Mouse (Mus musculus) erythroblast, embryonic 14.5 days (primary cell): ENCODE data around the gene Trmt44. TPM values are rescaled to one million over a fixed set of nuclear protein-coding genes. Genes with fewer than 3 reads are reported as not detected.

Experiments
- H3K27me3 ChIP-seq: 2 replicates; pipeline ENCODE4 v1.6.1; 2012; ENCODE audit warnings: inconsistent platforms; ENCODE audit not compliant: control insufficient read depth
- H3K36me3 ChIP-seq: 2 replicates; pipeline ENCODE4 v1.6.1; 2012; ENCODE audit warnings: mild to moderate bottlenecking, inconsistent platforms; ENCODE audit not compliant: control insufficient read depth
- H3K4me1 ChIP-seq: 2 replicates; pipeline ENCODE4 v1.6.1; 2012; ENCODE audit warnings: inconsistent platforms; ENCODE audit not compliant: control insufficient read depth
- H3K4me3 ChIP-seq: replicated peaks from 2 replicates; pipeline ENCODE3; 2012; ENCODE audit warnings: moderate library complexity, mild to moderate bottlenecking, inconsistent platforms
- H3K9me3 ChIP-seq: 2 replicates; pipeline ENCODE4 v1.6.1; 2012; ENCODE audit warnings: low read length, inconsistent platforms, mixed read lengths; ENCODE audit not compliant: control insufficient read depth
- GATA1 ChIP-seq: IDR thresholded peaks from 2 replicates; pipeline ENCODE4 v1.6.1; 2012; ENCODE audit warnings: low read length, inconsistent platforms, mixed read lengths
- TAL1 ChIP-seq: IDR thresholded peaks from 3 replicates; pipeline ENCODE4 v1.6.1; 2012; ENCODE audit warnings: low read length, inconsistent platforms, mixed read lengths
- polyA plus RNA-seq: library from polyadenylated mRNA; stranded (reverse); fragments of >175 nt; gene quantifications from 2 replicates; pipeline ENCODE4 v1.2.3, GENCODE M21; 2012

The Trmt44 gene
- polyA plus RNA-seq, 1 experiment = 0.04 TPM

DNA sequence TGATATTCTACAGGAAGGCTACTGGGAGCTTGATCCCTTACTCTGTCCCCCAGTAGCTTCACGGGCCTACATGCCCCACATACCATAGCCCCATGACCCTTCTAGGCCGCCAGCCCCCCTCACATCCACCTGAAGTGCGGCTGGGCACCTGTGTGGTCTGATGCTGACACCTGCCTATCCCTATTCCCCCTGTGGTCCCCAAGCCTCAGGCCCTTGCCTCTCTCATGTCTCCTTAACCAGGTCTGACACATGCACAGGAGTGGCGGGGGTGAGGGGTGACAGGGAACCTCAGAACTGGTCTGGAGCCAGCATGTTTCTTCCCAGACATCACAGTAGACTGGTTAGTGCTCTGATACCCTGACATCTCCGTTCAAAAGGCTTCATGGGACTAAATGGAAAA is 33.7 kb upstream of the Trmt44 start:
- H3K4me1 ChIP-seq = no peaks in the 10 kb centered on the region
- TF ChIP-seq TAL1 (no peak), GATA1 (no peak)
- no peaks in the 10 kb centered on the region for H3K9me3 ChIP-seq
- no peaks in the 10 kb centered on the region for H3K36me3 ChIP-seq
- H3K4me3 ChIP-seq = no peak overlapping the region
- no peaks in the 10 kb centered on the region for H3K27me3 ChIP-seq

DNA sequence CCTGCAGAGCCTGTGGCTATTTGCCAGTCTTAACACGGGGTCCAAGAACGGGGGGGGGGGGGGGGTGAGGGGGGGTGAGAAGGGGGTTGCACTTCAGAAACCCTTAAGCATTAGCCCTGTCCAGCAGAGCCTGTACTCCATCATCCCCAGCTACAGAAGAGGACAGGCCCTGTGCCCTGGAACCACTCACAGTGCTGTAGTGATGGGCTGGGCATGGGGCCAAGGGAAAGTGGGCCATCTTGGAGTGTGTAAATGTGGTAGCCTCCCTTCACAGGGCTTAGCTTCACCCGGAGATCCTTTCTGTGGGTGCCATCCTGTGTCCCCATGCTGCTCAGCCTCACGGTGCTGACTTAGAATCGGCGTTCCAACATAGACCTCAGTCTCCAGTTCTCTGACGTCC is 32.9 kb upstream of the Trmt44 start:
- Histone ChIP-seq H3K36me3 (no peaks in the 10 kb centered on the region), H3K4me3 (no peak overlapping the region), H3K4me1 (no peaks in the 10 kb centered on the region), H3K27me3 (no peaks in the 10 kb centered on the region), H3K9me3 (no peaks in the 10 kb centered on the region)
- TF ChIP-seq GATA1 (no peak), TAL1 (no peak)

DNA sequence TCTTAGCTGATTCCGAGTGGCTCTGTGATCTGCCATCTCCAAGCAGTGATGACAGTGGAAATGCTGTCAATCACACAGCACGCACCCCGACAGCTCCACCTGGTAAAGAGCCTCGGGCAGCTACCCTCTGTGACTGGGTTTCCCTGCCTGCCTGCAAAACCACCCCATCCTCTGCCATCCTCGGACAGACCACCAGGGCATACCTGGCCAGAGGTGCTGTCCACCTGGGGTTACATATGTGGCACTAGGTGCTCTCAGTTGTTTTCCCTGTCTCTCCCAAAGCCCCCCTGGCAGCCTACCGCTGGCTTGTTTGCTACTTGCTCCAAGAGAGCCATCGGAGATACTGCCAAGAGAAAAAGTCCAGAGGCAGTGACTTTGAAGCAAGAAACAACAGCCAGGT is 31.9 kb upstream of the Trmt44 start:
- H3K36me3 ChIP-seq = peaks cover 3% of the 10 kb centered on the region; the same call in 1 of the 2 replicates
- H3K9me3 ChIP-seq = no peaks in the 10 kb centered on the region
- H3K4me3 ChIP-seq = no peak overlapping the region
- no peaks in the 10 kb centered on the region for H3K27me3 ChIP-seq
- TF ChIP-seq GATA1 (no peak), TAL1 (no peak)
- no peaks in the 10 kb centered on the region for H3K4me1 ChIP-seq

- Histone ChIP-seq H3K36me3 (peaks cover 4% of the 10 kb centered on the region), H3K4me3 (no peak overlapping the region), H3K4me1 (no peaks in the 10 kb centered on the region), H3K9me3 (no peaks in the 10 kb centered on the region), H3K27me3 (no peaks in the 10 kb centered on the region)
- TF ChIP-seq GATA1 (no peak), TAL1 (no peak)
Measured at GRCm38 (mm10) chr5:35605355-35605754, 30.5 kb upstream of the Trmt44 start.

- peaks cover 9% of the 10 kb centered on the region for H3K36me3 ChIP-seq
- no peak for TF ChIP-seq GATA1
- no peak for TF ChIP-seq TAL1
- no peak overlapping the region for H3K4me3 ChIP-seq
- no peaks in the 10 kb centered on the region for H3K27me3 ChIP-seq
- H3K4me1 ChIP-seq = no peaks in the 10 kb centered on the region
- H3K9me3 ChIP-seq = peaks cover 10% of the 10 kb centered on the region
Measured at GRCm38 (mm10) chr5:35601526-35601925, 26.7 kb upstream of the Trmt44 start.

DNA sequence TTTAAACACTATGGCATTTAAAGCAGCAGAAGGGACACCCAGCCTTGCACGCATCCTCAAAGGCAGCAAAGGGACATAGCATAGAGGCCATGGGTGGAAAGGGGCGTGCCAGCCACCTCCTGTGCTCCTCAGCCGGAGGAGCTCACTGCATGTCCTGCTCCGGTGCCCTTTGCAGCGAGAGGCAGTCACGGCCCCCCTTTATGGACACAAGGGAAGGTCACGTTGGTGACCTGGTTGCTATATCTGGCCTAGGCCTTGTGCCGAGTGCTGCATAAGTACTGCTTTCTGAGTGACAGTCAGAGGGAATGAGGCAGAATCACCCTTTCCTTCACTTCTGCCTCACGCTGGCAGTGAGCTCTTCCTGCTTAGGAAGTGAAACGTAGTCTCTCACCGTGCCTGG is 25.4 kb upstream of the Trmt44 start:
- H3K4me3 ChIP-seq = no peak overlapping the region
- H3K9me3 ChIP-seq = peaks cover 10% of the 10 kb centered on the region
- peaks cover 9% of the 10 kb centered on the region for H3K36me3 ChIP-seq
- no peaks in the 10 kb centered on the region for H3K27me3 ChIP-seq
- no peaks in the 10 kb centered on the region for H3K4me1 ChIP-seq
- no peak for TF ChIP-seq GATA1

GRCm38 (mm10) chr5:35596169-35597160 is 21.6 kb upstream of the Trmt44 start:
- H3K9me3 ChIP-seq = peaks cover 10% of the 10 kb centered on the region
- no peaks in the 10 kb centered on the region for H3K4me1 ChIP-seq
- H3K4me3 ChIP-seq = no peak overlapping the region
- no peak for TF ChIP-seq TAL1
- no peak for TF ChIP-seq GATA1
- no peaks in the 10 kb centered on the region for H3K27me3 ChIP-seq
- peaks cover 12% of the 10 kb centered on the region for H3K36me3 ChIP-seq

DNA sequence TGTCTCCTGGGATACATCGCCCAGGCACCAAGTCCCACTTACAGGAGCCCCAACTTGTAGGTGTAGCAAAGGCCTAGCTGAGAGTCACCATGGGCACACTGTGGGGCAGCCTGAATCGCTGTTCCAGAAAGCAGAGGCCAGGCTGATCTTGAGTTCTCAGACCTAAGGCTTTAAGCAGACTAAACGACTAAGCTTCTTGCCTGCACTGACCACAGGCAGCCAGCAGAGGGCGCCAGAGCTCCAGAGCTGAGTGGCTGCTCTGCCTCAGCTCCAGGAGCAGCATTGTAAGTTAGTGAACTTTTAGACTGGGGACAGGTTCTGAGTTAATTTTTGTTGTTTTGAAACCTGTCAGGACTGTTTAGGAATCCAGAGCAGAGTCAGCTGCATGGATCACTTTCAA is 20.8 kb upstream of the Trmt44 start:
- Histone ChIP-seq H3K36me3 (peaks cover 14% of the 10 kb centered on the region), H3K4me3 (no peak overlapping the region)
- TF ChIP-seq GATA1 = no peak
- no peak for TF ChIP-seq TAL1

GRCm38 (mm10) chr5:35594768-35595167 is 19.9 kb upstream of the Trmt44 start:
- Histone ChIP-seq H3K9me3 (peaks cover 12% of the 10 kb centered on the region), H3K4me3 (no peak overlapping the region), H3K27me3 (no peaks in the 10 kb centered on the region), H3K36me3 (peaks cover 10% of the 10 kb centered on the region), H3K4me1 (no peaks in the 10 kb centered on the region)
- TF ChIP-seq GATA1 (no peak), TAL1 (no peak)

More for the DNA sequence above, 20.8 kb upstream of the Trmt44 start:
- Histone ChIP-seq H3K9me3 (peaks cover 12% of the 10 kb centered on the region), H3K27me3 (no peaks in the 10 kb centered on the region), H3K4me1 (no peaks in the 10 kb centered on the region)
